Mouse (Mus musculus) CH12.LX (cell line): Measurements from ENCODE around the gene Isoc2a. TPM values are rescaled to one million over a fixed set of nuclear protein-coding genes. Genes with fewer than 3 reads are reported as not detected.
A peak's percentile ranks its signal among the peaks of the same experiment; 100 is the strongest.

Experiments
- DNase-seq: peaks from one replicate; pipeline ENCODE4 v3.0.0-alpha.2; 2013; ENCODE audit errors: extremely low read depth
- H3K27ac ChIP-seq: 2 replicates; pipeline ENCODE4 v1.5.1; 2012; ENCODE audit warnings: low read depth, mild to moderate bottlenecking, control low read depth, moderate library complexity; ENCODE audit not compliant: insufficient read depth
- H3K27me3 ChIP-seq: replicated peaks from 2 replicates; pipeline ENCODE3; 2012; ENCODE audit warnings: inconsistent platforms
- H3K36me3 ChIP-seq, 2 experiments: replicated peaks in 1 of 2; 2 replicates each; pipeline versions ENCODE3 to v1.6.1; 2012; ENCODE audit warnings: inconsistent platforms in 1 of 2, low read length in 1 of 2, mild to moderate bottlenecking in 1 of 2, mixed read lengths in 1 of 2, moderate library complexity in 1 of 2; ENCODE audit not compliant: control insufficient read depth in 1 of 2, insufficient read depth in 1 of 2
- H3K4me1 ChIP-seq, 2 experiments: 2 replicates each; pipeline ENCODE4 v1.6.1; 2012; ENCODE audit warnings: inconsistent platforms in 1 of 2, moderate library complexity in 1 of 2; ENCODE audit not compliant: insufficient read depth in 2 of 2, control insufficient read depth in 1 of 2
- H3K4me2 ChIP-seq: 2 replicates; pipeline ENCODE4 v1.6.1; 2012; ENCODE audit warnings: low read depth, mild to moderate bottlenecking, control low read depth; ENCODE audit not compliant: poor library complexity, insufficient read depth, severe bottlenecking
- H3K4me3 ChIP-seq, 3 experiments: fragments of 150-350 bp in 1 of 3; sonication (generic) in 1 of 3; replicated peaks in 1 of 3; 2 replicates each; pipeline versions ENCODE3 to v1.5.1; 2011 to 2012; ENCODE audit warnings: low read depth in 2 of 3, low read length in 2 of 3, mild to moderate bottlenecking in 2 of 3, moderate library complexity in 2 of 3, control low read depth in 1 of 3, improper control_type of control experiment in 1 of 3, inconsistent platforms in 1 of 3, mixed read lengths in 1 of 3; ENCODE audit not compliant: poor library complexity in 1 of 3
- H3K79me2 ChIP-seq: replicated peaks from 2 replicates; pipeline ENCODE4 v1.6.1; 2012; ENCODE audit warnings: mild to moderate bottlenecking, moderate library complexity; ENCODE audit not compliant: control insufficient read depth, poor library complexity, insufficient read depth, severe bottlenecking; ENCODE audit errors: extremely low read depth
- H3K9ac ChIP-seq: 2 replicates; pipeline ENCODE4 v1.6.1; 2012; ENCODE audit warnings: low read depth, mild to moderate bottlenecking, control low read depth, moderate library complexity; ENCODE audit not compliant: insufficient read depth
- H3K9me3 ChIP-seq: replicated peaks from 2 replicates; pipeline ENCODE3; 2012; ENCODE audit warnings: low read length, inconsistent platforms, mixed read lengths
- BHLHE40 ChIP-seq: IDR thresholded peaks from 2 replicates; pipeline ENCODE4 v1.6.1; 2011; ENCODE audit warnings: mild to moderate bottlenecking, low read depth, low read length, improper control_type of control experiment
- CHD1 ChIP-seq: IDR thresholded peaks from 2 replicates; pipeline ENCODE4 v1.6.1; 2012; ENCODE audit warnings: low read depth, low read length, improper control_type of control experiment, inconsistent platforms
- CHD2 ChIP-seq: IDR thresholded peaks from 2 replicates; pipeline ENCODE4 v1.6.1; 2011; ENCODE audit warnings: low read length, improper control_type of control experiment
- CTCF ChIP-seq, 2 experiments: IDR thresholded peaks in 1 of 2; conservative IDR thresholded peaks in 1 of 2; 2 replicates each; pipeline ENCODE4 v1.5.1; 2011 to 2012; ENCODE audit warnings: low read depth in 2 of 2, low read length in 2 of 2, improper control_type of control experiment in 1 of 2, inconsistent platforms in 1 of 2, mild to moderate bottlenecking in 1 of 2, moderate library complexity in 1 of 2
- ELF1 ChIP-seq: IDR thresholded peaks from 2 replicates; pipeline ENCODE4 v1.6.1; 2014; ENCODE audit warnings: low read depth, mild to moderate bottlenecking, inconsistent platforms, low read length, improper control_type of control experiment
- EP300 ChIP-seq: IDR thresholded peaks from 2 replicates; pipeline ENCODE4 v1.6.1; 2011; ENCODE audit warnings: low read length, improper control_type of control experiment
- ETS1 ChIP-seq: conservative IDR thresholded peaks from 2 replicates; pipeline ENCODE4 v1.6.1; 2012; ENCODE audit warnings: low read depth, mild to moderate bottlenecking, inconsistent platforms, low read length, improper control_type of control experiment, moderate library complexity
- GABPA ChIP-seq: IDR thresholded peaks from 2 replicates; pipeline ENCODE4 v1.6.1; 2012; ENCODE audit warnings: low read depth, low read length, improper control_type of control experiment, inconsistent platforms; ENCODE audit not compliant: insufficient replicate concordance
- HCFC1 ChIP-seq: IDR thresholded peaks from 2 replicates; pipeline ENCODE4 v1.6.1; 2012; ENCODE audit warnings: low read depth, mild to moderate bottlenecking, inconsistent platforms, low read length, improper control_type of control experiment
- IRF4 ChIP-seq: IDR thresholded peaks from 2 replicates; pipeline ENCODE4 v1.6.1; 2014; ENCODE audit warnings: low read depth, mild to moderate bottlenecking, inconsistent platforms, low read length, improper control_type of control experiment
- JUN ChIP-seq: IDR thresholded peaks from 2 replicates; pipeline ENCODE4 v1.6.1; 2011; ENCODE audit warnings: low read depth, mild to moderate bottlenecking, low read length, improper control_type of control experiment, moderate library complexity; ENCODE audit not compliant: insufficient read depth
- KAT2A ChIP-seq: IDR thresholded peaks from 2 replicates; pipeline ENCODE4 v1.6.1; 2012; ENCODE audit warnings: low read length, improper control_type of control experiment, inconsistent platforms; ENCODE audit not compliant: insufficient replicate concordance
- MAX ChIP-seq: IDR thresholded peaks from 2 replicates; pipeline ENCODE4 v1.6.1; 2011; ENCODE audit warnings: low read length, improper control_type of control experiment
- MAZ ChIP-seq: IDR thresholded peaks from 2 replicates; pipeline ENCODE4 v1.6.1; 2012; ENCODE audit warnings: low read depth, mild to moderate bottlenecking, inconsistent platforms, low read length, improper control_type of control experiment, moderate library complexity
- MEF2A ChIP-seq: IDR thresholded peaks from 2 replicates; pipeline ENCODE4 v1.6.1; 2014; ENCODE audit warnings: low read depth, mild to moderate bottlenecking, inconsistent platforms, low read length, improper control_type of control experiment, borderline replicate concordance
- MYC ChIP-seq: IDR thresholded peaks from 2 replicates; pipeline ENCODE4 v1.6.1; 2011; ENCODE audit warnings: low read depth, mild to moderate bottlenecking, improper control_type of control experiment, low read length
- NELFE ChIP-seq: IDR thresholded peaks from 2 replicates; pipeline ENCODE4 v1.6.1; 2011; ENCODE audit warnings: low read depth, low read length, improper control_type of control experiment
- NRF1 ChIP-seq: IDR thresholded peaks from 2 replicates; pipeline ENCODE4 v1.6.1; 2014; ENCODE audit warnings: low read depth, mild to moderate bottlenecking, inconsistent platforms, low read length, improper control_type of control experiment, moderate library complexity
- POLR2A ChIP-seq: IDR thresholded peaks from 2 replicates; pipeline ENCODE4 v1.6.1; 2011; ENCODE audit warnings: low read depth, mild to moderate bottlenecking, improper control_type of control experiment, low read length
- POLR2AphosphoS2 ChIP-seq: IDR thresholded peaks from 2 replicates; pipeline ENCODE4 v1.6.1; 2011; ENCODE audit warnings: low read depth, low read length, improper control_type of control experiment
- RAD21 ChIP-seq: IDR thresholded peaks from 2 replicates; pipeline ENCODE4 v1.6.1; 2011; ENCODE audit warnings: low read depth, mild to moderate bottlenecking, low read length, improper control_type of control experiment, moderate library complexity
- SMC3 ChIP-seq: IDR thresholded peaks from 2 replicates; pipeline ENCODE4 v1.6.1; 2011; ENCODE audit warnings: low read depth, low read length, improper control_type of control experiment
- TBP ChIP-seq: conservative IDR thresholded peaks from 2 replicates; pipeline ENCODE4 v1.6.1; 2011; ENCODE audit warnings: low read depth, low read length, improper control_type of control experiment
- TCF12 ChIP-seq: IDR thresholded peaks from 2 replicates; pipeline ENCODE4 v1.6.1; 2014; ENCODE audit warnings: low read depth, mild to moderate bottlenecking, inconsistent platforms, low read length, improper control_type of control experiment
- ZC3H11A ChIP-seq: IDR thresholded peaks from 2 replicates; pipeline ENCODE4 v1.6.1; 2012; ENCODE audit warnings: low read depth, mild to moderate bottlenecking, inconsistent platforms, low read length, improper control_type of control experiment
- dilution Hi-C: fragments of 300-500 bp; cut with MboI; formaldehyde crosslinking; loops from 2 replicates; pipeline ENCODE4 v1.14.3; 2020; ENCODE audit warnings: low sequenced_read_pairs; ENCODE audit not compliant: extremely low pct_unique_long_range_greater_than_20kb, extremely low pct_ligation_motif_present
- in situ Hi-C: fragments of 300-500 bp; cut with MboI; formaldehyde crosslinking; loops from 3 replicates; pipeline ENCODE4 v1.14.3; 2019; ENCODE audit warnings: low sequenced_read_pairs, low pct_ligation_motif_present, low pct_unique_long_range_greater_than_20kb, mixed read lengths
- polyA plus RNA-seq: library from polyadenylated mRNA; unstranded; fragments of >175 nt; gene quantifications from 2 replicates; pipeline ENCODE4 v1.2.1, GENCODE M21; 2012; ENCODE audit warnings: low read depth; ENCODE audit not compliant: insufficient read length
- total RNA-seq, 2 experiments: library from RNA; depleted of rRNA; stranded (reverse); fragments of 300-350 nt in 1 of 2; fragments of >200 nt in 1 of 2; gene quantifications; 2 replicates each; pipeline ENCODE4 v1.2.3; 2012 to 2014

Gene Isoc2a
- total and polyA plus RNA-seq, 3 experiments = 8.4 to 15.4 (median 12.9) TPM

DNA sequence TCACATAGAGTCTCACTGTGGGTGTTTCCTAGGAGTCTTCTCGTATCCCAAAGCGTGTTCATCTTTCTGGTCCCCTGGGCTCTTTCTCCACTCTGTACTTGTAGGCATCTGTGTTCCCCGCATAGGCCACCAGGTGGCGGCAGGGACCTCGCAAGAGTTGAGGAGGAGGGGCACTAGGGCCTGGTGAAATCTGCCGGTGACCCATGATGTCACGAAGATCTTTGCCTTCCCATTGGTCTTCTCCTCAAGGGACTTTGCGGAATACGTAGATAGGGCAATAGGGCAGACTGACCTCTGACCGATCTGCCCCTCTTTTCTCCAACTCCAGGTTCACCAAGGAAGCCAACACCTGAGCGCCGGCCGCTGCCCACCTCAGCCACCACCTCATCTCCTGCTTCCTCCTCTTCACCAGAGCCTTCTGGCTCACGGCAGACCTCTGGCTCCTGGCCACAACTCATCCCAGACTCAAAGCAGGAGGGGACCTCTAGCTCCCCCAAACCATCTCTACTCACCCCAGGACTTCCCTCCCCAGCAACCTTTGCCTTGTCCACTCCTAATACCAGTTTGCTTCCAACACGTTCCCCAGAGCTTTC lies 66.4 kb downstream of the Isoc2a start:
- peak overlapping the region; percentile 7; the same call in 1 of the 2 replicates for H3K9ac ChIP-seq
- peak overlapping the region; percentile 42 for H3K4me2 ChIP-seq
- peak; percentile 95 for DNase-seq
- H3K4me3 ChIP-seq = peak overlapping the region; percentile 11 to 41 (median 33)
- no peaks in the 10 kb centered on the region for H3K79me2 ChIP-seq
- dilution Hi-C loops (no loop called here), in situ Hi-C loops (loop anchor here (5.0 to 10.0 kb wide), 2 partner anchors 109 to 379 kb away; partner anchors contain the start of gene Zfp580)
- peaks cover 3 to 10% of the 10 kb centered on the region in 2 experiments; a peak in 3 of 4 replicates for H3K4me1 ChIP-seq
- H3K27me3 ChIP-seq = peaks cover 1% of the 10 kb centered on the region
- H3K36me3 ChIP-seq = peaks cover 0 to 11% of the 10 kb centered on the region in 2 experiments
- H3K9me3 ChIP-seq = no peaks in the 10 kb centered on the region
- H3K27ac ChIP-seq = no peak overlapping the region
- TF ChIP-seq CHD1 = no peak
- TF ChIP-seq POLR2AphosphoS2 = no peak
- 0 out of 2 replicates have a peak, but pooled peaks have one; percentile 22 for TF ChIP-seq TCF12
- TF ChIP-seq IRF4 = peak; percentile 47; the same call in 1 of the 2 replicates
- TF ChIP-seq NRF1 = peak; percentile 56; the same call in 1 of the 2 replicates
- TF ChIP-seq MYC = 0 out of 2 replicates have a peak, but pooled peaks have one; percentile 46
- TF ChIP-seq MAX = 0 out of 2 replicates have a peak, but pooled peaks have one; percentile 45
- no peak for TF ChIP-seq EP300
- no peak for TF ChIP-seq GABPA
- TF ChIP-seq ZC3H11A = 0 out of 2 replicates have a peak, but pooled peaks have one; percentile 29
- peak; percentile 55 for TF ChIP-seq ELF1
- TF ChIP-seq BHLHE40 = peak; percentile 31; the same call in 1 of the 2 replicates
- TF ChIP-seq CTCF (conservative IDR thresholded peaks at IDR 0.05 in 1 of 2, IDR thresholded peaks at IDR 0.05 in 1 of 2; ENCODE audit: low read depth in 2 of 2, low read length in 2 of 2) = peak; percentile 54 to 96
- no peak; the same call in 1 of the 2 replicates for TF ChIP-seq ETS1
- TF ChIP-seq RAD21 = peak; percentile 85
- TF ChIP-seq HCFC1 = peak; percentile 47
- TF ChIP-seq POLR2A = 0 out of 2 replicates have a peak, but pooled peaks have one; percentile 22
- peak; percentile 99 for TF ChIP-seq CHD2
- no peak for TF ChIP-seq JUN
- TF ChIP-seq TBP = no peak
- peak; percentile 81 for TF ChIP-seq MAZ
- TF ChIP-seq MEF2A = peak; percentile 44
- peak; percentile 33; the same call in 1 of the 2 replicates for TF ChIP-seq NELFE
- peak; percentile 98 for TF ChIP-seq SMC3
- no peak for TF ChIP-seq KAT2A

Other genes starting within 250 kb of the Isoc2a start
Only the 20 nearest of the 34 such genes appear.
- 27.4 and 41.2 TPM in 2 replicates for gene Kmt5c, start 137.0 kb upstream of the Isoc2a start, total RNA-seq (2012; rRNA removed)
- gene Kmt5c, start 137.0 kb upstream of the Isoc2a start, total RNA-seq (2014; rRNA removed) = 41.3 and 44.0 TPM in 2 replicates
- 46.7 and 52.4 TPM in 2 replicates for gene Kmt5c, start 137.0 kb upstream of the Isoc2a start, polyA plus RNA-seq
- gene Cox6b2, start 124.1 kb upstream of the Isoc2a start, total RNA-seq (2012; rRNA removed) = not detected in 2 replicates
- gene Cox6b2, start 124.1 kb upstream of the Isoc2a start, total RNA-seq (2014; rRNA removed) = not detected in 2 replicates
- not detected in 2 replicates for gene Cox6b2, start 124.1 kb upstream of the Isoc2a start, polyA plus RNA-seq
- not detected in 2 replicates for gene Fam71e2, start 105.9 kb upstream of the Isoc2a start, total RNA-seq (2012; rRNA removed)
- not detected in 2 replicates for gene Fam71e2, start 105.9 kb upstream of the Isoc2a start, total RNA-seq (2014; rRNA removed)
- gene Fam71e2, start 105.9 kb upstream of the Isoc2a start, polyA plus RNA-seq = not detected in 2 replicates
- 0.17 TPM in 1 of 2 replicates, not detected in the other for gene Il11, start 94.3 kb upstream of the Isoc2a start, total RNA-seq (2012; rRNA removed)
- not detected in 2 replicates for gene Il11, start 94.3 kb upstream of the Isoc2a start, total RNA-seq (2014; rRNA removed)
- gene Il11, start 94.3 kb upstream of the Isoc2a start, polyA plus RNA-seq = not detected in 2 replicates
- not detected in 2 replicates for gene Tmem190, start 94.2 kb upstream of the Isoc2a start, total RNA-seq (2012; rRNA removed)
- not detected in 2 replicates for gene Tmem190, start 94.2 kb upstream of the Isoc2a start, total RNA-seq (2014; rRNA removed)
- gene Tmem190, start 94.2 kb upstream of the Isoc2a start, polyA plus RNA-seq = 0.68 TPM in 1 of 2 replicates, not detected in the other
- 12.3 and 17.7 TPM in 2 replicates for gene Tmem238, start 87.5 kb upstream of the Isoc2a start, total RNA-seq (2012; rRNA removed)
- 4.3 and 5.5 TPM in 2 replicates for gene Tmem238, start 87.5 kb upstream of the Isoc2a start, total RNA-seq (2014; rRNA removed)
- 9.8 and 10.7 TPM in 2 replicates for gene Tmem238, start 87.5 kb upstream of the Isoc2a start, polyA plus RNA-seq
- gene Rpl28, start 84.3 kb upstream of the Isoc2a start, total RNA-seq (2012; rRNA removed) = 2,147 and 2,603 TPM in 2 replicates
- gene Rpl28, start 84.3 kb upstream of the Isoc2a start, total RNA-seq (2014; rRNA removed) = 236 and 269 TPM in 2 replicates
- gene Rpl28, start 84.3 kb upstream of the Isoc2a start, polyA plus RNA-seq = 526 and 605 TPM in 2 replicates
- 238 and 304 TPM in 2 replicates for gene Ube2s, start 64.6 kb upstream of the Isoc2a start, total RNA-seq (2012; rRNA removed)
- gene Ube2s, start 64.6 kb upstream of the Isoc2a start, total RNA-seq (2014; rRNA removed) = 707 and 825 TPM in 2 replicates
- 392 and 452 TPM in 2 replicates for gene Ube2s, start 64.6 kb upstream of the Isoc2a start, polyA plus RNA-seq
- gene Shisa7, start 32.5 kb upstream of the Isoc2a start, total RNA-seq (2012; rRNA removed) = not detected in 2 replicates
- gene Shisa7, start 32.5 kb upstream of the Isoc2a start, total RNA-seq (2014; rRNA removed) = not detected in 2 replicates
- not detected in 2 replicates for gene Shisa7, start 32.5 kb upstream of the Isoc2a start, polyA plus RNA-seq
- 10.8 and 19.5 TPM in 2 replicates for gene Isoc2b, start 6.9 kb upstream of the Isoc2a start, total RNA-seq (2012; rRNA removed)
- 10.0 and 10.2 TPM in 2 replicates for gene Isoc2b, start 6.9 kb upstream of the Isoc2a start, total RNA-seq (2014; rRNA removed)
- gene Isoc2b, start 6.9 kb upstream of the Isoc2a start, polyA plus RNA-seq = 3.9 and 4.7 TPM in 2 replicates
- gene Gm36210, start 29.4 kb downstream of the Isoc2a start, total RNA-seq (2012; rRNA removed) = 0.17 TPM in 1 of 2 replicates, not detected in the other
- not detected in 2 replicates for gene Gm36210, start 29.4 kb downstream of the Isoc2a start, total RNA-seq (2014; rRNA removed)
- gene Gm36210, start 29.4 kb downstream of the Isoc2a start, polyA plus RNA-seq = 0.90 and 1.4 TPM in 2 replicates
- 1.9 and 2.2 TPM in 2 replicates for gene Zfp628, start 38.1 kb downstream of the Isoc2a start, total RNA-seq (2012; rRNA removed)
- gene Zfp628, start 38.1 kb downstream of the Isoc2a start, total RNA-seq (2014; rRNA removed) = 0.42 and 0.87 TPM in 2 replicates
- 7.1 and 9.4 TPM in 2 replicates for gene Zfp628, start 38.1 kb downstream of the Isoc2a start, polyA plus RNA-seq
- 0.63 and 1.3 TPM in 2 replicates for gene Nat14, start 44.9 kb downstream of the Isoc2a start, total RNA-seq (2012; rRNA removed)
- gene Nat14, start 44.9 kb downstream of the Isoc2a start, total RNA-seq (2014; rRNA removed) = 0.27 and 0.88 TPM in 2 replicates
- gene Nat14, start 44.9 kb downstream of the Isoc2a start, polyA plus RNA-seq = 0.97 and 1.7 TPM in 2 replicates
- 0.13 and 0.30 TPM in 2 replicates for gene Ssc5d, start 48.6 kb downstream of the Isoc2a start, total RNA-seq (2012; rRNA removed)
- gene Ssc5d, start 48.6 kb downstream of the Isoc2a start, total RNA-seq (2014; rRNA removed) = 0.08 and 0.09 TPM in 2 replicates
- gene Ssc5d, start 48.6 kb downstream of the Isoc2a start, polyA plus RNA-seq = 1.5 and 1.6 TPM in 2 replicates
- gene Sbk2, start 87.3 kb downstream of the Isoc2a start, total RNA-seq (2012; rRNA removed) = 0.08 and 0.30 TPM in 2 replicates
- gene Sbk2, start 87.3 kb downstream of the Isoc2a start, total RNA-seq (2014; rRNA removed) = not detected in 2 replicates
- 0.10 TPM in 1 of 2 replicates, not detected in the other for gene Sbk2, start 87.3 kb downstream of the Isoc2a start, polyA plus RNA-seq
- gene Sbk3, start 94.0 kb downstream of the Isoc2a start, total RNA-seq (2012; rRNA removed) = not detected in 2 replicates
- gene Sbk3, start 94.0 kb downstream of the Isoc2a start, total RNA-seq (2014; rRNA removed) = not detected in 2 replicates
- gene Sbk3, start 94.0 kb downstream of the Isoc2a start, polyA plus RNA-seq = not detected in 2 replicates
- 2.8 and 3.4 TPM in 2 replicates for gene Zfp579, start 119.0 kb downstream of the Isoc2a start, total RNA-seq (2012; rRNA removed)
- gene Zfp579, start 119.0 kb downstream of the Isoc2a start, total RNA-seq (2014; rRNA removed) = 1.0 and 1.1 TPM in 2 replicates
- gene Zfp579, start 119.0 kb downstream of the Isoc2a start, polyA plus RNA-seq = 8.5 and 11.3 TPM in 2 replicates
- gene Zfp524, start 137.3 kb downstream of the Isoc2a start, total RNA-seq (2012; rRNA removed) = 7.9 and 8.4 TPM in 2 replicates
- 3.1 and 4.4 TPM in 2 replicates for gene Zfp524, start 137.3 kb downstream of the Isoc2a start, total RNA-seq (2014; rRNA removed)
- 2.3 and 2.8 TPM in 2 replicates for gene Zfp524, start 137.3 kb downstream of the Isoc2a start, polyA plus RNA-seq
- 23.7 and 24.3 TPM in 2 replicates for gene Fiz1, start 137.5 kb downstream of the Isoc2a start, total RNA-seq (2012; rRNA removed)
- 13.5 and 18.4 TPM in 2 replicates for gene Fiz1, start 137.5 kb downstream of the Isoc2a start, total RNA-seq (2014; rRNA removed)
- 37.1 and 40.8 TPM in 2 replicates for gene Fiz1, start 137.5 kb downstream of the Isoc2a start, polyA plus RNA-seq
- not detected in 2 replicates for gene Gm44973, start 138.3 kb downstream of the Isoc2a start, total RNA-seq (2012; rRNA removed)
- gene Gm44973, start 138.3 kb downstream of the Isoc2a start, total RNA-seq (2014; rRNA removed) = 1.3 and 2.1 TPM in 2 replicates
- 5.2 and 6.3 TPM in 2 replicates for gene Gm44973, start 138.3 kb downstream of the Isoc2a start, polyA plus RNA-seq